Mouse (Mus musculus) hematopoietic stem cell, adult 5-6 weeks (primary cell): ENCODE results near the gene En1. TPM values are rescaled to one million over a fixed set of nuclear protein-coding genes. Genes with fewer than 3 reads are reported as not detected.

Experiments
- ATAC-seq, 2 experiments: fragments of 125-278 bp in 1 of 2; replicated peaks in 1 of 2; 2 replicates each; pipeline ENCODE4 v1.8.0; 2016 to 2017; ENCODE audit warnings: inconsistent platforms in 2 of 2, mild to moderate bottlenecking in 2 of 2, moderate number of reproducible peaks in 2 of 2, low read depth in 1 of 2, moderate TSS enrichment in 1 of 2; ENCODE audit not compliant: low FRiP score in 2 of 2, poor library complexity in 2 of 2, severe bottlenecking in 2 of 2, insufficient read depth in 1 of 2, low TSS enrichment in 1 of 2
- total RNA-seq: library from RNA; stranded (forward); fragments of 172-1452, 232-1000 nt; gene quantifications from 2 replicates; pipeline ENCODE4 v1.2.3, GENCODE M21; 2017

En1 gene
- total RNA-seq, 1 experiment from 2014 or later, result not detected

DNA sequence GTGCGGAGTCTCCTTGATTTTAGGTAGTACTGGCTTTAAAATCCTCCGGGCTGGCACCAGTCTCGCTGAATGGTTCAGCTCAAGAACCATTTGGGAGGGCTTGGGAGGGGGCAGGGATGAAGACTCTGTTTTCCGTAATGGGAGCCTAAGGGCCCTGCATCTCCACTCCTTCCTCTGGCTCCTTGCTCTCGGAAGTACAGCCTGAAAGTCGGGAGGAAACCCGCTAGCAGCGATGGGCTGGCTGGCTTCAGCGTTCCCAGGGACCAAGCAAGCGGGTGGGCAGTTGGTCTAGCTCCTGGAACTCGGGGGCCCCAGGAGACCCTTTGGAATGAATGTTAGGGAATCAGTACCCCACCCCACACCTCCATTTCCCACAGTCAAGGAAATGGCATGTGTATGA, 4.9 kb upstream of the En1 start:
- no peak for ATAC-seq

DNA sequence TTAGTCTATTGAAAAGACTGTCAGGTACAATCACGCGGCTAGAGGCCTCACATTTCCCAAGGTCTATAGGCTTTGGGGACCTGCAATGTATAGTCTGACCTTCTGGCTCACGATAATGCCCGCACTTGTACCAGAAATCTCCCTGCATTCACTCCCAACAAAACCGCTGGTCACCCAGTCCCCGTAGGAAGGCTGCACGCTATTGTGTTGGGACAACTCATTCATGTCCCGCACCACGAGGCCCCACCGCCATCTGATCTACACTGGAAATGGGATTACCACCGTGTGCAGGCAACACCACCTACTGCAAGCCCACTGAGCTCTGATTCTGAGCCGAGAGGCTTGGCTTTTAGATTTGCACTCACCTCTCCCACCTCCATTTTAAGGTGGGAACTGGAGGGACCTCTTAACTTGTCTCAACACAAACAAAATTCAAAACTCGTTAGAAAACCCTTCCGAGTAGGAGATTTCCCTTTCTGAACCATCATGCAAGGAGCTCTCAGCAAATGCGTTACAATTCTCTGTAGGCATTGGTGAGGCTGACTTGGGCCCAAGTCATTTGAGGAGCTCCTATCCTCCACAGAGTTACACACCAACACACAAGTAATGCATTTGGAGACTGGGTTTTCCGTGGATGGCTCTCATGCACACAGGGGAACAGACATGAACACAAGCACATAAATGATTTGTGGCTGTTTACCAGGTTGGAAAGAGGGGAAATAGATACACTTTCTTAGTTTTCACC, 3.9 kb upstream of the En1 start:
- no peak for ATAC-seq

DNA sequence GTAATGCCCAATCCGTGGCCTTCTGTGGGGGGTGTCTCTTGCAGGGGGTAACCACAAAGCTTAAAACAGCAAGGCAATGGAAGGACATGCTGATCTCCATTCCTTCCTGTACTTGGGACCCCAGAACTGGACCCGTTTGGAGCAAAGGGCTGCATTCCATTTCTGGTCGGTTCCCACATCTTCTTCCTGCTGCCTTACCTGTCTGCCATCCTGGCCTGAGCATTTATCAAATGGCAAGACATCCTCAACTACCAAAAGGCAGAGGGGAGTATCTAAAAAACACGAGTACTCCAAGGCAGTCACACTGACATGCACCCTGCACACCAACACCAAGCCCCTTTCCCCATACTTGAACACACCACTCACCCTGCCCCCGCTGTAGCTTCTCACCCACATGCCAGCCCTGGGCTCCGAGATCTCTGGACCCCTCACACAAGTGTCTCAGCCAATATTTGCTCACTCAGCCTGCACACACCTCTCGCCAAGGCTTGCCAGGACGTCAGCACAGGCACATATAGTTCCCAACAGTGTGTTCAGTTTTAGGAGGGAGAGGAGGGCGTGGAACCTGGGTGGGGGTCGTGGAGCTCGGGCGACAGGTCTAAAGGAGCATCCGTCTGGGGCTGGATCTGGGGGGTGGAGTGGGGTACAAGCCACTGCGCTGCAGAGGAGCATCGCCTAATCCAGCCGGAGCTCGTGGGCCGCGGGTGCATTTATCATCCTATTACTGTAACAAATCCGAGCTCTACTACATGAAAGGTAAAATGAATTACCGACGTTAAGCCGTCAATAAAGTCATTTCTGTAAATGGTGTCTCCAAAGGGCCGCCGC, 2.7 kb upstream of the En1 start:
- ATAC-seq, result no peak

DNA sequence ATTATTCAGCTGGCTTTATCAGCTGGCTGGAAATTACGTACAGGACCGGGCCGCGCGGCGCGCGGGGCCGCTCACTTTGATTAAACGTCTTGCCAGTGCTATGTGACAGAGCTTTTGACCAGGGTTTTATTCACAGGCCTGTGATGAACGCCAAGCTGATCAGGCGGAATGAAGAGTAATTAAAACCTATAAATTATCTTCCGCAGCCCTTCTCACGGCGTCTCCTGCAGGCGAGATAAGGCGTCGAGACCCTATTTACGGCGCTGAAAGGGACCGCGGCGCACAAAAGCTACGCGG, 2.1 kb upstream of the En1 start:
- ATAC-seq, result no peak

DNA sequence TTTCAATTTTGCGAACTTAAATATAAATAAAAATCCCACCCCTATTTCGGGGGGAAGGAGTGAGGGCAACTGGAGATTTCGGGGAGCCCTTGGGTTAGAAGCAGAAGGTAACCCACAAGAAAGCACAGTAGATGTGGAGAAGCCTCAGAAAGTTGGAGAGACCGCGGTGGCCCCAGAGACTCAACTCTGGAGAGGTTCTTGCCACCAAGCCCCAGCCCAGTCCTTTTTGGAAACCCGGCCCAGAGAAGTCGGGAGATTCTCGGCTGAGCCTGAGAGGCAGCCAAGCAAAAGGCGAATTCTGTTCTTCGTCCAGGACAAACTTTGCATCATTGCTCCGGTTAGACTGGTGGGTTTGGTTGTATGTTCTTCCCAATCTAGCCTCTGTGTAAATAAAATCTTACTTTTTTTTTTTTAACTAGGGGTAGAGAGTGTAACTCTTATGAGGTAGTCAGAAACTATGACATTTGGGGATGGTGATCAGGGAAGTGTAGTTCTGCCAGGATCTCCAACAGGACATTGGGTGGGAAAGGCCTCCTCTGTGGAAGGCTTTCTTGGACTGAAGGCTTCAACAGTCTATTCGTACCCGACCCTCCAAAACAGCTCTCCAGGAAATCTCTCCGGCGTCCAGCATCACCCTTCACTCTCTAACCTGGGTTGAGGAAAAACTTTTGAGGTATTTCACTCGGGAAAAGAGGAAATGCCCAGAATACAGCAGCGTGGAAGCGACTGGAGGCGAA, 1.5 kb upstream of the En1 start:
- no peak for ATAC-seq

DNA sequence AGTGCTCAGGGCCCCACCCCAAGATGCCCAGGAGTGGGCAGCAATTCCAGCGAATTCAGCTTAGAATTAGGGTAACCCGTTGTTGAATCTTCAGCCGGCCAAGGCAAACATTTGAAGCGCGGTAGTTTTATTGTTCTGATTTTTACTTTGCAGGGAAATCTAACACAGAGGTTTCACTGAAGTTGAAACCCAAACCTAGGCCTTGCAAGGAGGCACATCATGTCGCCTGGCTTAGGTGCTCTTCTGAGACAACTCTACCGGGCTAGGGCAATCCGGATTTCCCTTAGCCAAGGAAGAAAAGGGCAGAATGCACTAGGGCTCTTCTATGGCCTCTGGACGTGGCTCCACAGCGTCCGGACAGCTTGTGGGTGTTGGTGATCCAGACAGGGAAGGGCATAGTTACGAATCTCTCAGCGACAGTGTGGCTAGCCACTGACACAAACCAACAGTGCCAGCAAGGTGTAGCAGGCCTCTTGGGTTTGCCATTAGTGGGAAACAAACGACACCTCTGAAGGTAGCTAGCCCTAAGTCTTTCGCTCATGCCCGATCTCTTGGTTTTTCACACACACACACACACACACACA, 873 bp upstream of the En1 start:
- no peak for ATAC-seq

DNA sequence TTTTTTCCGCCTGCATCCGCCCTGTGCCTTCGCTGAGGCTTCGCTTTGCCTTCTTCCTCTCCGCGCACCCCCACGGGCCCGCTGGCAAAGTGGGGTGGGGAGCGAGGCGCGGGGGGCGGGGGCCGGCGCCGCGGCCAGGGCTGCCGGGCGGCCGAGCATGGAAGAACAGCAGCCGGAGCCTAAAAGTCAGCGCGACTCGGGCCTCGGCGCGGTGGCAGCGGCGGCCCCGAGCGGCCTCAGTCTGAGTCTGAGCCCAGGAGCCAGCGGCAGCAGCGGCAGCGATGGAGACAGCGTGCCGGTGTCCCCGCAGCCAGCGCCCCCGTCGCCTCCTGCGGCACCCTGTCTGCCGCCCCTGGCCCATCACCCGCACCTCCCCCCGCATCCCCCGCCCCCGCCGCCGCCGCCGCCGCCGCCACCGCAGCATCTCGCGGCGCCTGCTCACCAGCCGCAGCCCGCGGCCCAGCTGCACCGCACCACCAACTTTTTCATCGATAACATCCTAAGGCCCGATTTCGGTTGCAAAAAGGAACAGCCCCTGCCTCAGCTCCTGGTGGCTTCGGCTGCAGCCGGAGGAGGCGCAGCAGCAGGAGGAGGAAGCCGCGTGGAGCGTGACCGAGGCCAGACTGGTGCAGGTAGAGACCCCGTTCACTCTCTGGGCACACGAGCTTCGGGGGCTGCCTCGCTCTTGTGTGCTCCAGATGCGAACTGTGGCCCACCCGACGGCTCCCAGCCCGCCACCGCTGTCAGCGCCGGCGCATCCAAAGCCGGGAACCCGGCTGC, 848 bp downstream of the En1 start:
- no peak for ATAC-seq

DNA sequence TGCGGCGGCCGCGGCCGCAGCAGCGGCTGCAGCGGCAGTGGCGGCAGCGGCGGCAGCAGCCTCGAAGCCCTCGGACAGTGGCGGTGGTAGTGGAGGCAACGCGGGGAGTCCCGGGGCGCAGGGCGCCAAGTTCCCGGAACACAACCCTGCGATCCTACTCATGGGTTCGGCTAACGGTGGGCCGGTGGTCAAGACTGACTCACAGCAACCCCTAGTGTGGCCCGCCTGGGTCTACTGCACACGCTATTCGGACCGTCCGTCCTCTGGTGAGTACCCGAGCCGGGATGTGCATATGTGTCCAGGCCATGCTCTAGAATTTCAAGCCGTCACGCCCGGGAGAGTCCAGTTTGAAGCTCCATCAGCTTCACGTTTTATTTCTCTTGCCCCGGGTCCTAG, 1.4 kb downstream of the En1 start:
- 0 out of 4 replicates have a peak, but pooled peaks of 1 of the 2 experiments have one; percentile 13 for ATAC-seq

DNA sequence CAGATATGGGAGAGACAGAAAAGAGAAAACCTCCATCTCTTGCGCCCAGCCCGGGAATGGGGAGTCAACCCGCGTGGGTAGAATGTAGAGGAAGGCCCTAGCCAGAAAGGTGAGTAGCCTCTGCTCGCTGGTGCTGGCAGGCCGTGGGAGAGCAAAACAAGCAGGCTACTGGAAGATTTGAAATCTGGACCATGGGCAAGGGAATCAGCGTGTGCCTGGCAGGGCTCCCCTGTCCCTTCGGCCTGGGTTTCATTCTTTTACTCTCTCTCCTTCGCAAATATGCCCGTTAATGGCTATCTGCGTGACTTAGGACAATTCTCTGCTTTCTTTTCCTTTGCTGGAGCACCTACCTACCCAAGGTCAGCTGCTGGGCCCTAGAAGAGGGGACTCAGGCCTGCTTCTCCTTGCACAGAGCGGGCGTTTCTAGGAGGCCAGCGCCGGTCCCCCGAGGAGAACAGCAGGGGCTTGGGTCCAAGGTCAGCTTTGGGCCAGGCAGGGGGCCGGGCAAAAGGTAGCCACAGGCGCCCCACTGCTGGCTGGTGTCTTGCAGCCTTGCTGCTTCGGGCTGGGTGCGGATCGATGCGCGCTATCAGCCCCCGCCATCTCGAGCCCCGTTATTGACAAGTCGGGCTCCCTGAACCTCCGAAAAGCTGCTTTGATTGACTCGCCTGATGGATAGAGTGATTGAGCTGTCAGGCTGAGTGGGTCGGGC, 2.4 kb downstream of the En1 start:
- ATAC-seq, result no peak

DNA sequence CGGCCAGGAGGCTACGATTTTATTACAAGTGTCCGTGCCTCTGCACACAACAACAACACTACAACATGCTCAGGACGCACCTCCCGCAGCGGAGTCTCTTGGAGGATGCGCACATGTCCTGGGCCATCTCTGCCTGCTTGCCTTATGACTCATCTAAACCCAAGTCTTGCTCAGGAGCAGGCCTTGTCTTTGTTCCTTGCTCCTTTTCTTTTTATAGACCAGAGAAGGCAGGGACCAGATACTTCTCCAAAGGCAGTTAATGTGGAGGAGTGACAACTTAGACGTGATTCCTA, 2.9 kb downstream of the En1 start:
- no peak for ATAC-seq

DNA sequence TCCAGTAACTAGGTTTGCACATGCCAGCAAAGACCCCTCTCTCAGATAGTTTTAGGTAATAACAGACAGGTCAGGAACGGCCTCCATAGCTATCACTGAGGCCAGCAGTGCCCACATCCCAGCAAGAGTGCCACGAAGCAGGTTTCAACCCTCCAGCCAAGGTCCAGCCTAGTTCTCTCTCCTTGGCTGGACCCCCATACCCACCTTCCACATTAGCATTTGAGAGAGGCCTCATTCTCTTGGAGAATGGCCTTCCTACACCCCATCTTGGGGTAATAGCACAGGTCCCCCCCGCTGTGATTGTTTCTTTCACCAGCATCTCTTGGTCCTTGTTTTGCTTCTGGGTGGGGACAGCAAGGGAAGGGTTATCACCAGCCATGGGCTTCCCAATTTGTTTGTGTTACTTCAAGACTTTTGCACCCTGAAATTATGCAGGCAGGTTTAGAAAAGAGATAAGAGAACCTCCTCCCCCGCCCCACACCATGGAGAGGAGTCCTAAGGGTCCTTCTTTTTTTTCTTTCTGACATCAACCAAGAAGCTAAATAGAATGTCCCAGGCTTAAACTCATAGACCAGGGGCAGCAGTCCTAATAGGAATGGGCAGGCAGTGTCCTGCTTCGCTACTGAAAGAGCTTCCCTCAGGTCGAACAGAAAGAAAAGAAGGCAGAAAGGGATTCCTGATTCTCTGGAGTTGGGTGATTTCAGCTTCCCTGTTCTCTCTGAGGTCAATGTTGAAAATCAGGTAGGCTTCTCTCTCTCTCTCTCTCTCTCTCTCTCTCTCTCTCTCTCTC, 3.5 kb downstream of the En1 start:
- no peak for ATAC-seq

DNA sequence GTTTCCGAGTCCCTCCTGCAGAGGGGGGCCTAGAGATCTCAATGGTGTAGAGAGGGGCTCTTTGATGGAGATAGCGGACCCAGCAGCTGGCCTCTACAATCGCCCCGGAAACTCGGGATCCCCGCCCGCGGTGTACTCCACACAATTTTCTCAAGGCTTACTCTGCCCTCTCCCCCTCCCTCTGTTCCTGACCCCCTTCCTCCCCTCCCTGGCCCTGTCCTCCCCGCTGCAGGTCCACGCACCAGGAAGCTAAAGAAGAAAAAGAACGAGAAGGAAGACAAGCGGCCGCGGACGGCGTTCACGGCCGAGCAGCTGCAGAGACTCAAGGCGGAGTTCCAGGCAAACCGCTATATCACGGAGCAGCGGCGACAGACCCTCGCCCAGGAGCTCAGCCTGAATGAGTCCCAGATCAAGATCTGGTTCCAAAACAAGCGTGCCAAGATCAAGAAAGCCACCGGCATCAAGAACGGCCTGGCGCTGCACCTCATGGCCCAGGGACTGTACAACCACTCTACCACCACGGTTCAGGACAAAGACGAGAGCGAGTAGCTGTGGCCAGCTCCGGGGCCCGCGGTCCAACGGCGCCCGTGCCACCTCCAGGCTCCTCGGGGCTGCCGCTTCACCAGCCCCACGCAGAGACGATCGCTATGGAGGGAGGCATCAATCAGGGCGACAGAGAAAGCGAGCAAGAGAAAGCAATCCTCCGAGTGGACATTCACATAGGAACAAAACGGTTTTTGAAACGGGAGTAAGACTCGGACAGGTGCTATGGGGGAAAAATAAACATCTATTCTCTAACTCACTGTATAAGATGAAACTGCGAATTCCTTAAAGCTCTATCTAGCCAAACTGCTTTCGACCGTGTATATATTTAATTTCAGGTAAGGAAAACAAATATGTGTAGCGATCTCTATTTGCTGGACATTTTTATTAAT, 4.7 kb downstream of the En1 start:
- ATAC-seq, result peak in 1 of 2 experiments; percentile 30; a peak in 2 of 4 replicates

DNA sequence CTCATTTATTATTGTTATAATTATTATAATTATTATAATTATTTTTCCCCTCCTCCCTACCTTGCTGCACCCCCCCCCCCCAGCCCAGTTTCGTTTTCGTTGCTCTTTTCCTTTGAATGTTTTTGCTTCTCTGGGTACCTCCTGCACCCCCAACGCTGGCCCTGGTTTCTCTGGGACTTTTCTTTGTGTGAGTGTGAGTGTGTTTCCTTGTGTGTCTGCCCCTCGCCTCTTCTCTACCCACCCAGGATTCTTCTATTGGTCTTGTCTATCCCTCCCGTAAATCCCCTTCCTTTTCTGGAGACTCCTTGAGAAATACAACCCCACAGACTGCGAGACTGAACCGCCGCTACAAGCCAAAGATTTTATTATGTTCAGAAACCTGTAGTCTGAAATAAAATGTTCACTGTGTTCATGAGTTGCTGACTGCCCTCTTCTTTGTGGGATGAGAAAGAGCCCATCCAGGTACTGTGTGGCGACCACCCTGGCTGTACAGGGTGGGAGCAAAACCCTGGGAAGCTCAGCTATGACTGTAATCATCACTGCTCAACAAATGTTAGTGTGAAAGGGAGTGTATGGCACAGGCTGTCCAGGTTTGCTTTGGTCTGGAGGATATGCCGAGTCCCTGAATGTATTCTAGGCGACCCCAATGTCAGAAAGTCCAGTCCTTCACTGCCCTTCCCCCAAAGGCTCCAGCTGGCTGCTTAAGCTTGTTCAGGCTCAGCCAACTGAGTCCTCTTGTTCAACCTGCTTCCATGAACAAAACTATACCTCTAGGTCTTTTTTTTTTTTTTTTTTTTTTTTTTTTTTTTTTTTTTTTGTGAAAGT, 5.6 kb downstream of the En1 start:
- ATAC-seq, result no peak

DNA sequence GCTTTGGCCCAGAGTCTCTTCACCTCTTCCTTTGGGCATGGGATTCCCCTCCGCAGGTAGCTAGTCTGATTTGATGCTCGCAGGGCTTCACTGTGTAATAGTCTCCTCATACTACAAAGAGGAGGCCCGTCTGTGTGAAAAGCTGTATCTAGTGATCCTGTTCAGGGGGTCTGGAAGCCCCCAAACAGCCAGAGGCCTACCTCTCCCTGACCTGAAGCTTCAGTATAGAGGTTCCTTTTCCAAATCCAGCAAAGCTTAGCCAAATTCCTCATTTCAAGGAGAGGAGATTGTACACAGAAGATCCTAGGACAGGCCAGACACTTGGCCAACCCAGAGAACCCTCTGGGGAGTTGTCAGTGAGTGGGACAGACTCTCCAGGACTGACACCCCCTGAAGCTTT, 6.2 kb downstream of the En1 start:
- ATAC-seq, result no peak

DNA sequence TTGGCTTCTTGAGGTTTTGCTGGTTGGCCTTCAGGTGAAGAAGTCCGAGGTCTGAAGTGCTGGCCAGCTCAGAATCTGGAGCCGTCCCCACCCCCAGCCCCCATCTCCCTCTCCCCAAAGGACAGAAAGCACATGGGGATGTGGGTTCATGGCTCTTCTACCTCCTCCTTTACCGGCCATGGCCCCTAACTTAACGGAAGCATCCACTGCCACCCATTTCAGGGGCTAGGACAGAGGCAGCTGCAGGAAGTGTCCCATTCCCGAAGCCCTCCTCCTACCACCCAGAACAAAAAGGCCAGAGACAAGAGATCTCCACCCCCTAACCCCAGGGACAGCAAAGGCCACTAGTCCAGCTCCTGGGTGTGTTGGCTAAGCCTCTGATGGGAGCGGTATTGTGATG, 7.4 kb downstream of the En1 start:
- no peak for ATAC-seq
